Mouse (Mus musculus) cerebellum, adult 18-20 months (tissue): ENCODE measurements at regions not wholly inside any gene's neighbourhood (a gene's known extent, or its start where the extent isn't known, plus 50 kb on each side); places are given as distances from the start of the nearest gene placed in this dataset.
"Not testable (repeated sequence)": the region's sequence is repeated elsewhere in the genome, so short reads cannot be mapped to it uniquely, and the experiment has no call there.

Experiments
- DNase-seq, 2 experiments: peaks; one replicate each; pipeline ENCODE4 v3.0.0; 2021

DNA sequence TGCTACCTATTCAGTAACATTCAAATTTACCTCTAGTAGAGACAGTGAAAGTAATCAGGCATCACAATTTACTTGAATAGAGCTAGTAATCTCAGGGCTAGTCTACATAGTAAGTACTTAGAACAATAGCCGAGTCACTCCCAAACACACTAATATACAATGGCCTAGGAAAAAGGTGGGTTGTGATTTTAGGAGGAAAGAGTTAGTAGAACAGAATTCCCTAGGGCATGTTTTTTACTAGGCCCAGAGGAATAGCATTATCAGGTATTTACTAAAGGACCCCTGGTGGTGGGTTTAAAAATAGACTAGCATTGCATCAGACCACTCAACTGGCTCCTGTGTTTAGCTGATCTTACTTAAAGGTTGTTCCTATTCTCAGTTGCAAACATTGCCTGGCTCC lies 535.8 kb downstream of the Mat2b start:
- DNase-seq: not testable (repeated sequence)

- DNase-seq: peak; percentile 19 to 35
Observed at GRCm38 (mm10) chr11:40149312-40149711, 545.7 kb downstream of the Mat2b start.

- no peak for DNase-seq
Observed at GRCm38 (mm10) chr11:40137803-40138202, 557.2 kb downstream of the Mat2b start.

DNA sequence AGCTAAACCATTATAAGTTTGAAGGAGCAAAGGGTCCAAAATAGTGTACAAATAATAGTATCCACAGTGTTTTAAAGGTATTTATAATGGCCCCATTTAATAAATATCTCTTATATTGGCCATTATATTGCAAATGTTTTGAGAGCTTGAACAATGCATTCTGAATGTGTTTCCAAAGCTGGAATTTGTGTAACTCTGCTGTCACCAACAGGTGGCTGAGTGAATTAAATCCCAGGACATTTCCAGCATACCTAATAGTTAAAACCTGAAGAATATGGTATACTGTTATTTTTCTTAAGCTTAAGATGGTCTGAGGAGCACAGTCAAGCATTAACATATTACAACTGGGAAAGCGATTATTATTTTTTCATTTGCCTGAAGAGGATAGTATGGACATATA lies 592.4 kb downstream of the Mat2b start:
- DNase-seq: no peak

GRCm38 (mm10) chr11:40074317-40074716 lies 620.7 kb downstream of the Mat2b start:
- DNase-seq: no peak

DNA sequence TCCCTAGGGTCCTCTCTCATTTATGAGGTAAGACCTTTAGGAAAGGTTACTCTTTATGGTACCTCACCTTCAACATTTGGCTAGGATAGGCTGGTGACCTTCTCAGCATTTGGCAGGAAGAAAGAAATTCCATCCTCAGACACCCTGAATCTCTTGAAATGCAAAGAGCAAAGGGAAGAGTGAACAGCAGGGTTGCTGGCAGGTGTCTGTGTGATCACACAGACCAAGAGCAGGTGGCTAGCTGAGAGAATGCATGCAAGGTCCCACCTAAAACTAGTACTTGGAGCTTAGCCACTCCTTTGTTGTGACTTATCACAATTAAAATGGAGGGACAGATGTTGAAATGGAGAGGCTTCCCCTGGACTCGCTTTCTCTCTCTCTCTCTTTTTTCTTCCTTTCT lies 644.5 kb downstream of the Mat2b start:
- DNase-seq: no peak

GRCm38 (mm10) chr11:40027511-40027910 lies 667.5 kb downstream of the Mat2b start:
- DNase-seq: no peak

DNA sequence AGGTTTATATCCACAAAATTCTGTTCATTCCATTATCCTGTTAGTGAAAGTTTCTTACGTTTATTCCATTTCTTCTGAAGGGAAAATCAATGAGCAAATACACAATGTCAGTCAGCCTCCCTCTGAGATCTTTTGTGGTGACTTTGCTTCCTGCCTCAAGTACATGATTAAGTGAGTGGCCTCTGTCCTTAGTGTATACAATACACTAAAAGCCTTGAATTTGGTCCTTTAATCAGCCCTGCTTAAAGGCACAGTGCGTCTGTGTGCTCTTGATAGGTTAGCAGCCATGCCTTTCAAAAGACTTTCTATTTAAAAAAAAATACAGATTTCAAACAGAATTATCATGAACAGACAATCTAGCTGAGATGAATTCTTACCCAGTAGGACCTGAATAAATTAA lies 695.5 kb downstream of the Mat2b start:
- DNase-seq: no peak

DNA sequence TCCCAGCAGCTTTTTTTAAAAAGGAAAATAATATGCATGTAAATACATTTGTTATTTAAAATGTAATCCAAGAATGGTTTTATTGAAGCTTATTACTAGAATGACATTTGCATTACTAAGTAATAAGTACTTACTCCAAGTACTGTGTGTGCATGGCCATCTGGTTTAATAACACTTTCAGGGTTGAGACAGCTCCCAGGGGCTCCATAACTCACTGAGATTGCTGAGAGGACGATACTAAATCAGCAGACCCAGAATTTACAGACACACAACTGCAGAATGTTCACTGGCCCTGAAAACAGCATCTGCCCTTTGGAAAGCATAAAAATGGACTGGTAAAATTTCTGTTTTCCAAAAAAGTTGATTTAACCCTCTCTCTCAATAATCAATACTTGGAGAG lies 696.4 kb downstream of the Mat2b start:
- no peak for DNase-seq

DNA sequence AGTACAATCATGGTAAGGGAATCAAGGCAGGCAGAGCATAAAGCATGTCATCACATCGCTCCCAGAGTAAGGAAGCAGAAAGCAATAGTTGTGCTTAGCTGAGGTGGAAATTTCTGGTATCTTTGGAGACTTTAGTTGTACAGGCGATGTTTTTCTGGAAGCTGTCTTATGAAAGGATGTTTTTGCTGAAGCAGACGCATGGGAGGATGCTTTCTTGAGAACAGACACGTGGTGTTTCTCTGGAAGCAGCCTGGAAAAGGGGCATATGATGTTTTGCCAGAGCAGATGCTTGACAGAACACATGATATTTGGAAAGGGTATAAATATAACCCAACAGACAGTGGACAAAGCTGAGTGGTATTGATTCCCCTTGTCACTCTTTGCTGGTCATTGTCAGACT lies 722.4 kb downstream of the Mat2b start:
- DNase-seq: no peak

DNA sequence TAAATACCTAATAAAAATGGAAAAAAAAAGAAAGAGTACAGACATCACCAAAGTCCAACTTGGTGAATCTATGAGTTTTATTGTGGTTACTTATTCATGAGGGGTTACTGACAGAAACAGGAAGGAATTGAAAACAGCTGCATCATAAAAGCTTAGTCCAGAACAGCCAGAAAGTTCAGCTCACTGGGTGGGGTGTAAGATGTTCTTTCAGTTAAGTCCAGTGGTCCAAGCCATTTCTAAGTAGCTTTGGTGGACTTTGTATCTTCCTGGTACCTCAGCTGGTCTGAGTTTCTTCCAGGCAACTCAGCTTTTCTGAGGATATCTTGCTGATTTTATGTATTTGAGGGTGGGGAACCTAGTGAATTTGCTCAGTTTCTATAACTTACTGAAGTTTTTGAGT lies 731.3 kb downstream of the Mat2b start:
- no peak for DNase-seq

GRCm38 (mm10) chr11:39954426-39954825 lies 740.6 kb downstream of the Mat2b start:
- DNase-seq: no peak

DNA sequence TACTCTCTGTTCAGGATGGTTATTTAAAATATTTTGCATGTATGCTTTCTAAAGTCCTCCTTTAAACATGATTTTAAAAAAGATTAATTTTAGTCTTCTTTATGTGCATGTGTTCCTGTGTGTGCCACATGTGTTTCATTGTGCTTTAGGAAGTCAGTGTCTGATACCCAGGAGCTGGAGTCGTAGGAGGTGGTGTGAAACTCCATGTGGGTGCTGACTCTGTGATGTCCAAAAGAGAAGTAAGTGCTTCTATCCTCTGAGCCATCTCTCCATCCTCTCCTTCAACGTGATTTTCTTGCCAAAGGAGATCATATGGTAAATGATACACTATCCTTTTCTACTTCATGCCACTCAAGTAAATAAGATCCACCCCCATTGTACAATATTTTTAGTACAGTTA lies 750.8 kb downstream of the Mat2b start:
- DNase-seq: no peak

DNA sequence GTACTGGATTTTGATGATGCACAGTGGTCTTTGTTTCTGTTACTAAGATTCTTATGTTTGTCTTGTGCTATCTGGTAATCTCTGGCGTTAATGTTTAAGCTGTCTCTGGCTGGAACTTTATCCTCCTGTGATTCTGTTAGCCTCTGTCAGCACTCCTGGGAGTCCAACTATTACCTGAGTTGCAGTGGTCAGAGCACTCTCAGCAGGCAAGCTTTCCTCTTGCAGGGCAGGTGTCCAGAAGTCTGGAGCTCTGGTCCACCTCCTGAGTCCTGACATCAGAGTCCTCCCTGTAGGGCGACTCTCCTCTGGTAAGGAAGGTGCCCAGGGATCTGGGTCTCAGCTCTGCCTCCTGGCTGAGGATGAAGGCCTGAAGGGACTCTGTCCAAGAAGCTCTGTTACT lies 760.8 kb downstream of the Mat2b start:
- no peak for DNase-seq

DNA sequence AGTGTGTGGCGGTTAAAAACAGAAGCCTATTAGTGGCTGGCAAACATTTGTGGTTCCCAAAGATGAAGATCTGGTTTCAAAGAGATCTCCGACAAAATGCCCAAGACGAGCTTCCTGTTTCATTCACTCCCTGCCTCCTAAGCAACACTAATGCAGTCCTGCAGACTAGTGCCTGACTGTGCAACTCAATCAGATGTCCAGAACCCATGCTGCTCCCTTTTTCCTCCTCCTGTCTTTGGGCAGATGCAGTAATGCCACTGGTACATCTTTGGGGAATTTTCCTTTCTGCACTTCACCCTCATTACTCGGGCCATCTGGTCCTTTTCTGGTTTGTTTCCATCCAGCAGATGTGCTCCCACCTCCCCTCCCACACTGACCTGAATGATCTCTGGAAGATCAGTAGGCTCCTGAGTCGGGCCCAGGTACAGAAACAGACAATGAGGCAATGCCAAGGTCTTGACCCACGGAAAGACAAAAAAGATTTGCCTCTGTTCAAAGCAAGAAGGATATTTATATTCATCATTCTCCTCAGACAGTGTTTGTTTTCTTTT lies 771.0 kb downstream of the Mat2b start:
- DNase-seq: no peak

DNA sequence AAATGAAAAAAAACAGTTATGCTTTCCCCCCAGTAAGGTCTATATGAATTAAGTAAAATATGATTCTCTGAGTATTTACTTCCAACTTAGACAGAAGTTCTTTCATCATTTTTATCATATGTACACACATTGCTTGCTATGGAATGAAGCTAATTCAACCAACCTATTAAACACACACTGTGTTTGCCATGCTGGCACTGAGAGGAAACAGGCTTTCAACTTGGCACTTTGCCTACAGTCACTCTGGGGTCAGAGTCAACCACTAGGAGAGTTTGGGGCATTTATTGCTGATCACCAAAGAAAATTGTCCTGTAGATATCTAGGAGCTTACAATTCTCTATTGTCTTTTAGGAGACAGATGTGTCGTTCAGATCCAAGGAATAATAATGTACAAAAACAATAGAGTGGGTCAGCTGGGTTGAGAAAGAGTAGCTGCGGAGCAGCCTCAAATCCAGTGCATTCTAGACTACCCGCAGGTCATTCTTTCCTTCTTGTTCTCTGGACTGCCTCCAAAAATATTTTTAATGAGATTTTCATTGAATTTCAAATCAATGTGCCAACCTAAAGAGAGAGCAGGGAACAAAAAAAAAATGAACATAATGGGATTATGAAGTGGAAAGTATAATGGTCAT lies 777.2 kb downstream of the Mat2b start:
- no peak for DNase-seq

DNA sequence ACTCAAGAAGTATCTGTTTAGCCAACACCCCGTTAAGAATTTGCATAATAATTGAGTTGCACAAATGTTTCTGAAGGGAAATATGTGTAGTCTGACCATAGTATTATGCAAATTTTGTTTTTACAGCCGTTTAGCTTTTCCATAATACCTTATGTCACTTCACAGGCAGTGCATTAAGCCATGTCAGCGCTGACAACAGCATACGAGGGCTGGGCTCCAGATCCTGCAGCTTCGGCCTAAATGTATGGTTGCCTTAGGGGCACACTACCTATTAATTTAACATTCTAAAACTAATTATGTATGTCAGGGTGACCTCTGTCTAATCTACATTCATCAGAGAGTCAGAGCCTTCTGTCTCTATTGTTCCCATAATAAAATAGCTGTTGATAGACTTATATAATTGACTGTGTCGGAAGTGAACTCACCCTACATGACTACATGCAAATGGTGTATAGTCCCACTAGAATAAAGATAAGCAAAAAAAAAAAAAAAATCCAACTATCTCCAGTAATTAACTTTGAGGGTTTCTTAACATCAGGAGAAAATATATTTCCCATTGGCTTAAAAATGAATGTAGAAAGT lies 795.3 kb downstream of the Mat2b start:
- DNase-seq: no peak

DNA sequence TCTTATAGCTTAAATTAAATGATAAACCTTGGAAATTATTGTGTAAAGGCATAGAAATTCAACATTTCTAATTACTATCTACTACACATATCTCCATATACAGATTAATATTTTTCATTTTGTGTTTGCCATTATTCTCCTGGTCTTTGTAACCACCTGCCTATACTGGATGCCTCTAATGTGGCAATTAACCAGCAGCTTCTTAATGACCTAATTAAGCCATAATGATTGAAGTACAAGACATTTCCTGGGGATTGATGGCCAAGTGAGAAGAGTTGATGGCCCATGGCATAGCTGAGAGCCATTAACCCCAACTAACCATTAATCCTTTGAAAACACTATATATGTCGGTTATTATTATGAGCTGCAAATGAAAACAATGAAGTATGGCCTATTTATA lies 811.7 kb downstream of the Mat2b start:
- DNase-seq: no peak

GRCm38 (mm10) chr11:39868451-39868979 lies 826.5 kb downstream of the Mat2b start:
- DNase-seq: no peak
